Mouse (Mus musculus) liver, postnatal 0 days (tissue): ENCODE results near the gene Dpp3.

Experiments used
- CTCF ChIP-seq: sonication (generic); IDR thresholded peaks from 2 replicates; pipeline ENCODE4 v1.5.1; 2016; ENCODE audit warnings: antibody characterized with exemption, low read depth
- EP300 ChIP-seq: IDR thresholded peaks from 2 replicates; pipeline ENCODE4 v1.6.1; 2016; ENCODE audit warnings: antibody characterized with exemption, low read depth, mild to moderate bottlenecking

- TF ChIP-seq CTCF (peak; percentile 61), EP300 (no peak)
Measured at GRCm38 (mm10) chr19:4968236-4968635, 40.1 kb upstream of the Dpp3 start.
